In the genomic region with DNA sequence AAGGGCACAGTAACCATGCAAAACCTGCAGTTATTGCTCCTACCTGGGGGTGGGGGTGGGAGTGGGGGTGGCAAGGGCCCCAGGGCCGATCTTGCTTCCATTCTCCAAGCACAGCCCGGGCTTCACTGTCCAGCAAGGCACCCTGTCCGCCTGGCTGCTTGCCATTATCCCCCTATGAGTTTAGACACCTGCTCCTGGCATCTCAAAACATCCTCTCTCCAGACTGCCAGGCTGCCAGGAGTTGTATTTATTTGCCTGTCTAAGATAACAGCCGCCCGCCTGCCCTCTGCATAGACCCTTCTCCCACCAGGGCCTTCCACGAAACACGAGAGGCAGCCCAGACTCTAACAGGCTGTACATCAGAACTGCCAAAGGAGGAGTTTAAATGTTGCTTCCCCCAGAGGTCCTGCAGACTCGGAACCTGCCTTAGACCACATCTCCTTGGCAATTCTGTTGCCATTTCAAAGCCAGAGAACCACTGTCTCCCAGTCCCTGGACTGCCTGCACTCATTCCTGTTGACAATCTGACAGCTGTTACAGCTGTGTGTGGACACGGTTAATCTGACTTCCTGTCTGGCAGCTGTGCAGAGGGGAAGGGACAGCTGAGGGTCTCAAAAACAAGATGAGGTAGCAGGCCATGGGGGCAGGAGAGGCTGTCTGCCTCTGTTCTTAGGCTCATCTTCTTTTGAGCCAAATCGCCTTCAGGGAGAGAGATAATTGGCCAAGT, we compare ENCODE assay signal across 8 mouse cellular contexts. TPM values are rescaled to one million over a fixed set of nuclear protein-coding genes. Genes with fewer than 3 reads are reported as not detected.
DNase-seq lines count a peak whose midpoint lies in the region; ATAC-seq lines count a peak whose summit lies in the region.

No protein-coding gene starts in this region.

- no peaks in the 10 kb centered on the region for H3K27me3 ChIP-seq in lung, embryonic 15.5 days
- H3K27me3 ChIP-seq in embryonic facial prominence, embryonic 15.5 days, result no peaks in the 10 kb centered on the region
- H3K27me3 ChIP-seq in neural tube, embryonic 12.5 days (replicated peaks), result no peaks in the 10 kb centered on the region

- peak overlapping the region; percentile 89 for H3K4me2 ChIP-seq in lung, embryonic 15.5 days
- H3K4me2 ChIP-seq in embryonic facial prominence, embryonic 15.5 days (replicated peaks), result no peak overlapping the region
- H3K4me2 ChIP-seq in neural tube, embryonic 12.5 days (replicated peaks), result 0 out of 2 replicates have a peak overlapping the region, but pooled peaks have one; percentile 9

- peaks cover 88% of the 10 kb centered on the region for H3K4me1 ChIP-seq in lung, embryonic 15.5 days
- peaks cover 95% of the 10 kb centered on the region for H3K4me1 ChIP-seq in embryonic facial prominence, embryonic 15.5 days
- peaks cover 68% of the 10 kb centered on the region for H3K4me1 ChIP-seq in neural tube, embryonic 12.5 days

- H3K4me3 ChIP-seq in lung, embryonic 15.5 days, result no peak overlapping the region
- H3K4me3 ChIP-seq in embryonic facial prominence, embryonic 15.5 days (replicated peaks), result no peak overlapping the region
- H3K4me3 ChIP-seq in neural tube, embryonic 12.5 days, result no peak overlapping the region

- no peak overlapping the region for H3K9ac ChIP-seq in lung, embryonic 15.5 days
- no peak overlapping the region for H3K9ac ChIP-seq in embryonic facial prominence, embryonic 15.5 days
- no peak overlapping the region for H3K9ac ChIP-seq in neural tube, embryonic 12.5 days

- WGBS in lung, embryonic 15.5 days, result 25% methylated on average over 10 of the region's 10 CpGs
- 44% methylated on average over 10 of the region's 10 CpGs for whole genome bisulfite sequencing in embryonic facial prominence, embryonic 15.5 days
- 61% methylated on average over 10 of the region's 10 CpGs for WGBS in neural tube, embryonic 12.5 days

- no peaks in the 10 kb centered on the region for H3K9me3 ChIP-seq in lung, embryonic 15.5 days
- no peaks in the 10 kb centered on the region for H3K9me3 ChIP-seq in embryonic facial prominence, embryonic 15.5 days (replicated peaks)
- no peaks in the 10 kb centered on the region for H3K9me3 ChIP-seq in neural tube, embryonic 12.5 days

- ATAC-seq in lung, embryonic 15.5 days (ENCODE audit: borderline replicate concordance, extremely low read depth, low FRiP score, low TSS enrichment), result no peak
- no peak for ATAC-seq in embryonic facial prominence, embryonic 15.5 days (ENCODE audit: insufficient number of reproducible peaks, low FRiP score, low TSS enrichment, low read depth)
- no peak for ATAC-seq in neural tube, embryonic 12.5 days (ENCODE audit: low FRiP score, low read depth)

- H3K36me3 ChIP-seq in lung, embryonic 15.5 days, result no peaks in the 10 kb centered on the region
- no peaks in the 10 kb centered on the region for H3K36me3 ChIP-seq in embryonic facial prominence, embryonic 15.5 days
- H3K36me3 ChIP-seq in neural tube, embryonic 12.5 days, result peaks cover 18% of the 10 kb centered on the region

- H3K27ac ChIP-seq in lung, embryonic 15.5 days, result peak overlapping the region; percentile 93
- H3K27ac ChIP-seq in embryonic facial prominence, embryonic 15.5 days (replicated peaks), result 0 out of 2 replicates have a peak overlapping the region, but pooled peaks have one; percentile 31
- H3K27ac ChIP-seq in neural tube, embryonic 12.5 days, result no peak overlapping the region

- peak; percentile 57 for DNase-seq in gastrocnemius, adult 18-20 months (ENCODE audit: low spot score)
- DNase-seq in gastrocnemius, postnatal 4 days (ENCODE audit: low spot score in 2 of 2), result no peak
- no peak for DNase-seq in lung, postnatal 25 days (ENCODE audit: low spot score)
- no peak for DNase-seq in thymus, adult 18-20 months
- DNase-seq in left cerebral cortex, adult 9 months (ENCODE audit: low spot score in 2 of 2), result no peak

RNA-seq across cellular contexts. Expression of gene Hdac5, which starts 15.4 kb away (rescaled TPM):
- 100 to 1,000 TPM in 1 of 2 experiments, 10 to 100 TPM in 1; 73.6 to 104 TPM for total RNA-seq in gastrocnemius, adult 18-20 months (2021)
- 100 to 1,000 TPM; 110 to 112 TPM for total RNA-seq in gastrocnemius, postnatal 4 days (2021)
- 71.3 and 76.7 TPM in 2 replicates for polyA plus RNA-seq in lung, embryonic 15.5 days (2015; fragmentation: Nextera tagmentation; extraction: Ambion mirVana)
- 105 and 106 TPM in 2 replicates for polyA plus RNA-seq in embryonic facial prominence, embryonic 15.5 days (2015; fragmentation: Nextera tagmentation; extraction: Ambion mirVana)
- polyA plus RNA-seq in neural tube, embryonic 12.5 days (2016; fragmentation: Nextera tagmentation; extraction: Ambion mirVana), result 104 and 106 TPM in 2 replicates

RNA-seq across cellular contexts. Expression of gene G6pc3, which starts 25.2 kb away (rescaled TPM):
- 10 to 100 TPM; 60.4 to 61.1 TPM for total RNA-seq in gastrocnemius, adult 18-20 months (2021)
- total RNA-seq in gastrocnemius, postnatal 4 days (2021), result 10 to 100 TPM; 28.1 to 32.0 TPM
- 31.5 and 33.3 TPM in 2 replicates for polyA plus RNA-seq in lung, embryonic 15.5 days (2015; fragmentation: Nextera tagmentation; extraction: Ambion mirVana)
- 29.8 and 31.7 TPM in 2 replicates for polyA plus RNA-seq in embryonic facial prominence, embryonic 15.5 days (2015; fragmentation: Nextera tagmentation; extraction: Ambion mirVana)
- 29.6 and 30.8 TPM in 2 replicates for polyA plus RNA-seq in neural tube, embryonic 12.5 days (2016; fragmentation: Nextera tagmentation; extraction: Ambion mirVana)

RNA-seq across cellular contexts. Expression of gene Lsm12, which starts 29.5 kb away (rescaled TPM):
- 100 to 1,000 TPM; 102 to 105 TPM for total RNA-seq in gastrocnemius, adult 18-20 months (2021)
- 10 to 100 TPM; 75.1 to 78.3 TPM for total RNA-seq in gastrocnemius, postnatal 4 days (2021)
- 112 and 136 TPM in 2 replicates for polyA plus RNA-seq in lung, embryonic 15.5 days (2015; fragmentation: Nextera tagmentation; extraction: Ambion mirVana)
- polyA plus RNA-seq in embryonic facial prominence, embryonic 15.5 days (2015; fragmentation: Nextera tagmentation; extraction: Ambion mirVana), result 113 and 128 TPM in 2 replicates
- 87.0 and 112 TPM in 2 replicates for polyA plus RNA-seq in neural tube, embryonic 12.5 days (2016; fragmentation: Nextera tagmentation; extraction: Ambion mirVana)

RNA-seq across cellular contexts. Expression of gene BC030867, which starts 34.1 kb away (rescaled TPM):
- total RNA-seq in gastrocnemius, adult 18-20 months (2021), result not detected
- 1 to 10 TPM; 2.3 to 2.6 TPM for total RNA-seq in gastrocnemius, postnatal 4 days (2021)
- 19.9 and 20.4 TPM in 2 replicates for polyA plus RNA-seq in lung, embryonic 15.5 days (2015; fragmentation: Nextera tagmentation; extraction: Ambion mirVana)
- 13.6 and 16.0 TPM in 2 replicates for polyA plus RNA-seq in embryonic facial prominence, embryonic 15.5 days (2015; fragmentation: Nextera tagmentation; extraction: Ambion mirVana)
- 10.0 and 11.6 TPM in 2 replicates for polyA plus RNA-seq in neural tube, embryonic 12.5 days (2016; fragmentation: Nextera tagmentation; extraction: Ambion mirVana)

RNA-seq across cellular contexts. Expression of gene Asb16, which starts 54.0 kb away (rescaled TPM):
- total RNA-seq in gastrocnemius, adult 18-20 months (2021), result 10 to 100 TPM; 86.0 to 97.5 TPM
- total RNA-seq in gastrocnemius, postnatal 4 days (2021), result 10 to 100 TPM; 25.7 to 31.1 TPM
- polyA plus RNA-seq in lung, embryonic 15.5 days (2015; fragmentation: Nextera tagmentation; extraction: Ambion mirVana), result 0.09 and 0.10 TPM in 2 replicates
- 0.12 and 0.26 TPM in 2 replicates for polyA plus RNA-seq in embryonic facial prominence, embryonic 15.5 days (2015; fragmentation: Nextera tagmentation; extraction: Ambion mirVana)
- not detected in 2 replicates for polyA plus RNA-seq in neural tube, embryonic 12.5 days (2016; fragmentation: Nextera tagmentation; extraction: Ambion mirVana)
